ENCODE assay signal across 8 mouse cellular contexts in genomic region chr10:127310523-127311475, GRCm38 (mm10). TPM values are rescaled to one million over a fixed set of nuclear protein-coding genes. Genes with fewer than 3 reads are reported as not detected.
DNase-seq lines count a peak whose midpoint lies in the region; ATAC-seq and TF ChIP-seq lines count a peak whose summit lies in the region.

No protein-coding gene starts in this region.

- H3K4me1 ChIP-seq in heart, embryonic 14.5 days (ENCODE audit: control insufficient read depth in 2 of 2, insufficient read depth in 2 of 2, low read length in 2 of 2), result peaks cover 2 to 7% of the 10 kb centered on the region in 2 experiments; a peak in 3 of 4 replicates
- H3K4me1 ChIP-seq in forebrain, embryonic 11.5 days (replicated peaks; ENCODE audit: control insufficient read depth, insufficient read depth, low read length), result peaks cover 4% of the 10 kb centered on the region
- peaks cover 4% of the 10 kb centered on the region for H3K4me1 ChIP-seq in limb, embryonic 14.5 days (ENCODE audit: control insufficient read depth, insufficient read depth, low read length)
- peaks cover 8% of the 10 kb centered on the region for H3K4me1 ChIP-seq in neural tube, embryonic 14.5 days (ENCODE audit: control insufficient read depth, insufficient read depth, low read length)

- peak overlapping the region; percentile 6 to 64; a peak in 3 of 4 replicates for H3K27ac ChIP-seq in heart, embryonic 14.5 days (replicated peaks in 1 of 2; ENCODE audit: control insufficient read depth in 1 of 2, insufficient read depth in 1 of 2, low read depth in 2 of 2, low read length in 2 of 2)
- H3K27ac ChIP-seq in forebrain, embryonic 11.5 days (ENCODE audit: low read depth, low read length), result no peak overlapping the region
- peak overlapping the region; percentile 74 for H3K27ac ChIP-seq in limb, embryonic 14.5 days (replicated peaks; ENCODE audit: low read depth, low read length)
- peak overlapping the region; percentile 49 for H3K27ac ChIP-seq in neural tube, embryonic 14.5 days (ENCODE audit: low read depth, low read length)

- peak; percentile 25; the same call in 1 of the 2 replicates for ATAC-seq in heart, embryonic 14.5 days (ENCODE audit: insufficient number of reproducible peaks, insufficient read depth, low FRiP score, low read depth)
- peak; percentile 43 for ATAC-seq in forebrain, embryonic 11.5 days (replicated peaks; ENCODE audit: low FRiP score)
- ATAC-seq in limb, embryonic 14.5 days (ENCODE audit: low FRiP score, low read depth), result peak; percentile 51
- ATAC-seq in neural tube, embryonic 14.5 days (ENCODE audit: low read depth), result peak; percentile 25; the same call in 1 of the 2 replicates
- no peak for ATAC-seq in cerebellum, adult (ENCODE audit: insufficient number of reproducible peaks, low FRiP score, low TSS enrichment)

- TF ChIP-seq POLR2A in limb, embryonic 14.5 days (IDR thresholded peaks at IDR 0.05; ENCODE audit: borderline replicate concordance, extremely low read depth, insufficient read depth, insufficient read length), result no peak

- no peaks in the 10 kb centered on the region for H3K27me3 ChIP-seq in heart, embryonic 14.5 days (ENCODE audit: control insufficient read depth, insufficient read depth, low read length)
- no peaks in the 10 kb centered on the region for H3K27me3 ChIP-seq in forebrain, embryonic 11.5 days (ENCODE audit: control insufficient read depth, insufficient read depth, low read length)
- no peaks in the 10 kb centered on the region for H3K27me3 ChIP-seq in limb, embryonic 14.5 days (ENCODE audit: control insufficient read depth, insufficient read depth, low read length)
- H3K27me3 ChIP-seq in neural tube, embryonic 14.5 days (ENCODE audit: control insufficient read depth, insufficient read depth, low read length), result no peaks in the 10 kb centered on the region

- H3K36me3 ChIP-seq in heart, embryonic 14.5 days (ENCODE audit: control insufficient read depth, insufficient read depth, low read length), result peaks cover 33% of the 10 kb centered on the region
- H3K36me3 ChIP-seq in forebrain, embryonic 11.5 days (ENCODE audit: control insufficient read depth, insufficient read depth, low read length), result peaks cover 7% of the 10 kb centered on the region; the same call in 1 of the 2 replicates
- peaks cover 31% of the 10 kb centered on the region for H3K36me3 ChIP-seq in limb, embryonic 14.5 days (ENCODE audit: control insufficient read depth, insufficient read depth, low read length)
- peaks cover 19% of the 10 kb centered on the region for H3K36me3 ChIP-seq in neural tube, embryonic 14.5 days (ENCODE audit: control insufficient read depth, insufficient read depth, low read length)

- peak overlapping the region; percentile 74 to 90 for H3K4me3 ChIP-seq in heart, embryonic 14.5 days (ENCODE audit: control insufficient read depth in 1 of 2, insufficient read depth in 1 of 2, low read depth in 1 of 2, low read length in 2 of 2)
- H3K4me3 ChIP-seq in forebrain, embryonic 11.5 days (ENCODE audit: low read depth, low read length), result peak overlapping the region; percentile 79
- peak overlapping the region; percentile 69 for H3K4me3 ChIP-seq in limb, embryonic 14.5 days (replicated peaks; ENCODE audit: low read length)
- H3K4me3 ChIP-seq in neural tube, embryonic 14.5 days (ENCODE audit: low read depth, low read length), result peak overlapping the region; percentile 64

- H3K9me3 ChIP-seq in heart, embryonic 14.5 days (ENCODE audit: control insufficient read depth, low read length), result no peaks in the 10 kb centered on the region
- no peaks in the 10 kb centered on the region for H3K9me3 ChIP-seq in forebrain, embryonic 11.5 days (ENCODE audit: control insufficient read depth, low read length)
- no peaks in the 10 kb centered on the region for H3K9me3 ChIP-seq in limb, embryonic 14.5 days (ENCODE audit: control insufficient read depth, low read length)
- H3K9me3 ChIP-seq in neural tube, embryonic 14.5 days (ENCODE audit: control insufficient read depth, low read length), result no peaks in the 10 kb centered on the region

- intact Hi-C loops in heart, postnatal 25 days (cut with DNase I), result no loop called here
- intact Hi-C loops in left cerebral cortex, postnatal 10 days (cut with DNase I), result no loop called here

- peak overlapping the region; percentile 82 for H3K9ac ChIP-seq in heart, embryonic 14.5 days (ENCODE audit: low read length)
- peak overlapping the region; percentile 82 for H3K9ac ChIP-seq in forebrain, embryonic 11.5 days (ENCODE audit: low read length)
- H3K9ac ChIP-seq in limb, embryonic 14.5 days (ENCODE audit: low read depth, low read length, severe bottlenecking), result peak overlapping the region; percentile 83
- peak overlapping the region; percentile 76 for H3K9ac ChIP-seq in neural tube, embryonic 14.5 days (replicated peaks; ENCODE audit: low read depth, low read length)

- no peak for DNase-seq in heart, postnatal 25 days (ENCODE audit: low spot score)
- DNase-seq in MN1 (ENCODE audit: low spot score), result peak; percentile 95
- DNase-seq in forebrain, embryonic 11.5 days (ENCODE audit: low spot score), result no peak
- DNase-seq in limb, embryonic 14.5 days (ENCODE audit: low spot score), result peak; percentile 36
- DNase-seq in left cerebral cortex, postnatal 10 days (ENCODE audit: extremely low spot score in 1 of 2, low spot score in 2 of 2), result no peak

- 34% methylated on average over 23 of the region's 23 CpGs for whole genome bisulfite sequencing in heart, embryonic 14.5 days
- 41% methylated on average over 23 of the region's 23 CpGs for WGBS in forebrain, embryonic 11.5 days
- 37% methylated on average over 23 of the region's 23 CpGs for WGBS in limb, embryonic 14.5 days
- WGBS in neural tube, embryonic 14.5 days, result 40% methylated on average over 23 of the region's 23 CpGs

- peak overlapping the region; percentile 82 for H3K4me2 ChIP-seq in heart, embryonic 14.5 days (ENCODE audit: low read length)
- H3K4me2 ChIP-seq in forebrain, embryonic 11.5 days (ENCODE audit: low read depth, low read length, severe bottlenecking), result peak overlapping the region; percentile 51
- peak overlapping the region; percentile 60 for H3K4me2 ChIP-seq in limb, embryonic 14.5 days (replicated peaks; ENCODE audit: low read depth, low read length, severe bottlenecking)
- peak overlapping the region; percentile 84 for H3K4me2 ChIP-seq in neural tube, embryonic 14.5 days (ENCODE audit: low read depth, low read length)

RNA-seq across cellular contexts. Expression of gene Mars, which starts 0.8 kb away (rescaled TPM):
- polyA plus RNA-seq in heart, embryonic 14.5 days (2014; fragmentation: Nextera tagmentation; extraction: Ambion mirVana), result 76.1 and 76.2 TPM in 2 replicates
- total RNA-seq in heart, postnatal 25 days (2021), result 10 to 100 TPM; 37.9 to 38.9 TPM
- polyA plus RNA-seq in forebrain, embryonic 11.5 days (2014; fragmentation: Nextera tagmentation; extraction: Ambion mirVana), result 191 and 195 TPM in 2 replicates
- 78.5 and 79.8 TPM in 2 replicates for polyA plus RNA-seq in limb, embryonic 14.5 days (2012; rRNA removed)
- polyA plus RNA-seq in limb, embryonic 14.5 days (2014; fragmentation: Nextera tagmentation; extraction: Ambion mirVana), result 113 and 114 TPM in 2 replicates
- 117 and 123 TPM in 2 replicates for polyA plus RNA-seq in neural tube, embryonic 14.5 days (2014; fragmentation: Nextera tagmentation; extraction: Ambion mirVana)
- total RNA-seq in left cerebral cortex, postnatal 10 days (2021), result 10 to 100 TPM; 59.1 to 62.0 TPM

RNA-seq across cellular contexts. Expression of gene Arhgap9, which starts 11.0 kb away (rescaled TPM):
- 1.3 and 2.4 TPM in 2 replicates for polyA plus RNA-seq in heart, embryonic 14.5 days (2014; fragmentation: Nextera tagmentation; extraction: Ambion mirVana)
- 1 to 10 TPM; 3.0 to 3.4 TPM for total RNA-seq in heart, postnatal 25 days (2021)
- polyA plus RNA-seq in forebrain, embryonic 11.5 days (2014; fragmentation: Nextera tagmentation; extraction: Ambion mirVana), result 0.88 and 1.7 TPM in 2 replicates
- polyA plus RNA-seq in limb, embryonic 14.5 days (2012; rRNA removed), result 5.5 and 5.8 TPM in 2 replicates
- 5.6 and 7.5 TPM in 2 replicates for polyA plus RNA-seq in limb, embryonic 14.5 days (2014; fragmentation: Nextera tagmentation; extraction: Ambion mirVana)
- polyA plus RNA-seq in neural tube, embryonic 14.5 days (2014; fragmentation: Nextera tagmentation; extraction: Ambion mirVana), result 0.42 and 1.1 TPM in 2 replicates
- total RNA-seq in left cerebral cortex, postnatal 10 days (2021), result under 1 TPM; 0.92 to 0.93 TPM

RNA-seq across cellular contexts. Expression of gene Mbd6, which starts 22.0 kb away (rescaled TPM):
- polyA plus RNA-seq in heart, embryonic 14.5 days (2014; fragmentation: Nextera tagmentation; extraction: Ambion mirVana), result 13.8 and 16.1 TPM in 2 replicates
- total RNA-seq in heart, postnatal 25 days (2021), result 10 to 100 TPM; 20.9 to 21.4 TPM
- 22.6 and 24.0 TPM in 2 replicates for polyA plus RNA-seq in forebrain, embryonic 11.5 days (2014; fragmentation: Nextera tagmentation; extraction: Ambion mirVana)
- 68.1 and 86.6 TPM in 2 replicates for polyA plus RNA-seq in limb, embryonic 14.5 days (2012; rRNA removed)
- polyA plus RNA-seq in limb, embryonic 14.5 days (2014; fragmentation: Nextera tagmentation; extraction: Ambion mirVana), result 19.9 and 20.7 TPM in 2 replicates
- polyA plus RNA-seq in neural tube, embryonic 14.5 days (2014; fragmentation: Nextera tagmentation; extraction: Ambion mirVana), result 16.1 and 17.4 TPM in 2 replicates
- 10 to 100 TPM; 37.4 to 45.5 TPM for total RNA-seq in left cerebral cortex, postnatal 10 days (2021)

RNA-seq across cellular contexts. Expression of gene Gli1, which starts 31.0 kb away (rescaled TPM):
- 0.07 and 0.36 TPM in 2 replicates for polyA plus RNA-seq in heart, embryonic 14.5 days (2014; fragmentation: Nextera tagmentation; extraction: Ambion mirVana)
- total RNA-seq in heart, postnatal 25 days (2021), result 1 to 10 TPM in 1 of 2 experiments, under 1 TPM in 1; 0.89 to 1.1 TPM
- 6.1 and 6.5 TPM in 2 replicates for polyA plus RNA-seq in forebrain, embryonic 11.5 days (2014; fragmentation: Nextera tagmentation; extraction: Ambion mirVana)
- 118 and 157 TPM in 2 replicates for polyA plus RNA-seq in limb, embryonic 14.5 days (2012; rRNA removed)
- polyA plus RNA-seq in limb, embryonic 14.5 days (2014; fragmentation: Nextera tagmentation; extraction: Ambion mirVana), result 16.4 and 19.9 TPM in 2 replicates
- 0.87 and 1.5 TPM in 2 replicates for polyA plus RNA-seq in neural tube, embryonic 14.5 days (2014; fragmentation: Nextera tagmentation; extraction: Ambion mirVana)
- total RNA-seq in left cerebral cortex, postnatal 10 days (2021), result 1 to 10 TPM; 1.5 to 1.7 TPM

RNA-seq across cellular contexts. Expression of gene Inhbe, which starts 43.4 kb away (rescaled TPM):
- polyA plus RNA-seq in heart, embryonic 14.5 days (2014; fragmentation: Nextera tagmentation; extraction: Ambion mirVana), result not detected in 2 replicates
- not detected for total RNA-seq in heart, postnatal 25 days (2021)
- polyA plus RNA-seq in forebrain, embryonic 11.5 days (2014; fragmentation: Nextera tagmentation; extraction: Ambion mirVana), result 0.05 and 0.07 TPM in 2 replicates
- 0.01 TPM in 1 of 2 replicates, not detected in the other for polyA plus RNA-seq in limb, embryonic 14.5 days (2012; rRNA removed)
- not detected in 2 replicates for polyA plus RNA-seq in limb, embryonic 14.5 days (2014; fragmentation: Nextera tagmentation; extraction: Ambion mirVana)
- polyA plus RNA-seq in neural tube, embryonic 14.5 days (2014; fragmentation: Nextera tagmentation; extraction: Ambion mirVana), result 0.05 and 0.09 TPM in 2 replicates
- total RNA-seq in left cerebral cortex, postnatal 10 days (2021), result under 1 TPM in 1 of 2 experiments, not detected in 1; 0.08 TPM

Comparison
In these comparisons a context has a peak if more than half of its experiments do, and no peak if none do; other contexts are left out.
1. DNase-seq: peak in MN1 (single experiment) and limb, embryonic 14.5 days (single experiment); none in heart, postnatal 25 days (single experiment), forebrain, embryonic 11.5 days (single experiment) and left cerebral cortex, postnatal 10 days (0 of 2).
2. Peak in every context shown above with its lines, with median percentiles within 50 percentile points of each other: H3K4me2 ChIP-seq, H3K4me3 ChIP-seq and H3K9ac ChIP-seq.